Comparison of ENCODE assay signal across 8 mouse cellular contexts in genomic region chr9:79885244-79886210, GRCm38 (mm10).
DNase-seq lines count a peak whose midpoint lies in the region; ATAC-seq lines count a peak whose summit lies in the region.

No protein-coding gene starts in this region.

- H3K36me3 ChIP-seq in stomach, embryonic 16.5 days (ENCODE audit: control insufficient read depth, insufficient read depth, low read length), result no peaks in the 10 kb centered on the region

- H3K9ac ChIP-seq in stomach, embryonic 16.5 days (ENCODE audit: low read length), result no peak overlapping the region

- ATAC-seq in stomach, embryonic 16.5 days (ENCODE audit: insufficient read depth, low FRiP score), result no peak; the same call in 1 of the 2 replicates
- no peak for ATAC-seq in inflammation-experienced regulatory T-cells, adult 6 months

- peak overlapping the region; percentile 59 for H3K27ac ChIP-seq in stomach, embryonic 16.5 days (ENCODE audit: low read length)

- no peaks in the 10 kb centered on the region for H3K4me1 ChIP-seq in stomach, embryonic 16.5 days (ENCODE audit: control insufficient read depth, insufficient read depth, low read length)

- H3K4me3 ChIP-seq in stomach, embryonic 16.5 days (replicated peaks; ENCODE audit: low read length), result no peak overlapping the region

- H3K27me3 ChIP-seq in stomach, embryonic 16.5 days (ENCODE audit: control insufficient read depth, insufficient read depth, low read length), result no peaks in the 10 kb centered on the region

- no peaks in the 10 kb centered on the region for H3K9me3 ChIP-seq in stomach, embryonic 16.5 days (replicated peaks; ENCODE audit: control insufficient read depth, low read length)

- H3K4me2 ChIP-seq in stomach, embryonic 16.5 days (ENCODE audit: low read depth, low read length), result no peak overlapping the region

- peak; percentile 68 for DNase-seq in adrenal gland, adult 2 months
- no peak for DNase-seq in adrenal gland, postnatal 25 days
- DNase-seq in retina, postnatal 1 day, result peak; percentile 11
- no peak for DNase-seq in retina, embryonic 14.5 days (ENCODE audit: low spot score)
- DNase-seq in kidney, postnatal 4 days, result peak; percentile 31 to 38
- DNase-seq in gastrocnemius, adult 8-10 months (ENCODE audit: low spot score in 2 of 2), result no peak

- WGBS in stomach, embryonic 16.5 days, result 57% methylated on average over 11 of the region's 11 CpGs

Comparison
In these comparisons a context has a peak if more than half of its experiments do, and no peak if none do; other contexts are left out.
1. DNase-seq: peak in adrenal gland, adult 2 months (single experiment), retina, postnatal 1 day (single experiment) and kidney, postnatal 4 days (2 of 2); none in adrenal gland, postnatal 25 days (single experiment), retina, embryonic 14.5 days (single experiment) and gastrocnemius, adult 8-10 months (0 of 2).